Mouse (Mus musculus): Measurements from ENCODE around the gene Ghrl. TPM values are rescaled to one million over a fixed set of nuclear protein-coding genes. Genes with fewer than 3 reads are reported as not detected.

The Ghrl gene
- polyA plus RNA-seq, 1 experiment from 2014 or later: 8.1 TPM

GRCm38 (mm10) chr6:113741425-113741824 is 21.7 kb upstream of the Ghrl start:
- Histone ChIP-seq H3K27me3 (ENCODE audit: control insufficient read depth, insufficient read depth, low read length) (no peaks in the 10 kb centered on the region), H3K36me3 (ENCODE audit: control insufficient read depth, insufficient read depth, low read length) (peaks cover 3% of the 10 kb centered on the region), H3K4me3 (ENCODE audit: low read depth, low read length) (no peak overlapping the region), H3K4me2 (replicated peaks; ENCODE audit: low read depth, low read length) (no peak overlapping the region), H3K9me3 (ENCODE audit: control insufficient read depth, low read depth, low read length) (no peaks in the 10 kb centered on the region), H3K4me1 (ENCODE audit: control insufficient read depth, insufficient read depth, low read length) (peaks cover 8% of the 10 kb centered on the region), H3K9ac (replicated peaks; ENCODE audit: low read depth, low read length) (no peak overlapping the region), H3K27ac (ENCODE audit: low read length) (no peak overlapping the region)
- 65% methylated on average over 2 of the region's 2 CpGs for WGBS
- no peak for ATAC-seq (ENCODE audit: insufficient number of reproducible peaks, insufficient read depth, low FRiP score, low read depth)

GRCm38 (mm10) chr6:113740236-113741217 is 20.8 kb upstream of the Ghrl start, which contains the start of gene Sec13:
Sec13 (minus strand) TSS chr6:113740743.
- peaks cover 8% of the 10 kb centered on the region for H3K4me1 ChIP-seq (ENCODE audit: control insufficient read depth, insufficient read depth, low read length)
- no peaks in the 10 kb centered on the region for H3K9me3 ChIP-seq (ENCODE audit: control insufficient read depth, low read depth, low read length)
- WGBS: 7% methylated on average over 41 of the region's 41 CpGs
- peak within 1 kb of the TSS; percentile 77 for H3K4me3 ChIP-seq (ENCODE audit: low read depth, low read length)
- H3K27ac ChIP-seq (ENCODE audit: low read length): 0 out of 2 replicates have a peak within 1 kb of the TSS, but pooled peaks have one; percentile 11
- H3K27me3 ChIP-seq (ENCODE audit: control insufficient read depth, insufficient read depth, low read length): no peaks in the 10 kb centered on the region
- H3K36me3 ChIP-seq (ENCODE audit: control insufficient read depth, insufficient read depth, low read length): peaks cover 12% of the 10 kb centered on the region
- peak; percentile 75 for ATAC-seq (ENCODE audit: insufficient number of reproducible peaks, insufficient read depth, low FRiP score, low read depth)
- peak within 1 kb of the TSS; percentile 69 for H3K9ac ChIP-seq (replicated peaks; ENCODE audit: low read depth, low read length)
- H3K4me2 ChIP-seq (replicated peaks; ENCODE audit: low read depth, low read length): peak within 1 kb of the TSS; percentile 92

GRCm38 (mm10) chr6:113737318-113738046 is 17.8 kb upstream of the Ghrl start:
- WGBS: 93% methylated on average over 9 of the region's 9 CpGs
- no peak for ATAC-seq (ENCODE audit: insufficient number of reproducible peaks, insufficient read depth, low FRiP score, low read depth)
- Histone ChIP-seq H3K4me1 (ENCODE audit: control insufficient read depth, insufficient read depth, low read length) (peaks cover 8% of the 10 kb centered on the region), H3K4me3 (ENCODE audit: low read depth, low read length) (no peak overlapping the region), H3K4me2 (replicated peaks; ENCODE audit: low read depth, low read length) (no peak overlapping the region), H3K27ac (ENCODE audit: low read length) (no peak overlapping the region), H3K9me3 (ENCODE audit: control insufficient read depth, low read depth, low read length) (no peaks in the 10 kb centered on the region), H3K9ac (replicated peaks; ENCODE audit: low read depth, low read length) (no peak overlapping the region), H3K36me3 (ENCODE audit: control insufficient read depth, insufficient read depth, low read length) (peaks cover 37% of the 10 kb centered on the region), H3K27me3 (ENCODE audit: control insufficient read depth, insufficient read depth, low read length) (no peaks in the 10 kb centered on the region)

GRCm38 (mm10) chr6:113731296-113731695 is 11.6 kb upstream of the Ghrl start:
- WGBS: 94% methylated on average over 3 of the region's 3 CpGs
- Histone ChIP-seq H3K36me3 (ENCODE audit: control insufficient read depth, insufficient read depth, low read length) (peaks cover 81% of the 10 kb centered on the region), H3K27ac (ENCODE audit: low read length) (no peak overlapping the region), H3K9me3 (ENCODE audit: control insufficient read depth, low read depth, low read length) (no peaks in the 10 kb centered on the region), H3K9ac (replicated peaks; ENCODE audit: low read depth, low read length) (no peak overlapping the region), H3K27me3 (ENCODE audit: control insufficient read depth, insufficient read depth, low read length) (no peaks in the 10 kb centered on the region), H3K4me1 (ENCODE audit: control insufficient read depth, insufficient read depth, low read length) (no peaks in the 10 kb centered on the region), H3K4me2 (replicated peaks; ENCODE audit: low read depth, low read length) (no peak overlapping the region), H3K4me3 (ENCODE audit: low read depth, low read length) (no peak overlapping the region)
- no peak for ATAC-seq (ENCODE audit: insufficient number of reproducible peaks, insufficient read depth, low FRiP score, low read depth)

- Histone ChIP-seq H3K4me3 (ENCODE audit: low read depth, low read length) (no peak overlapping the region), H3K4me1 (ENCODE audit: control insufficient read depth, insufficient read depth, low read length) (no peaks in the 10 kb centered on the region), H3K4me2 (replicated peaks; ENCODE audit: low read depth, low read length) (no peak overlapping the region), H3K9ac (replicated peaks; ENCODE audit: low read depth, low read length) (no peak overlapping the region), H3K27ac (ENCODE audit: low read length) (no peak overlapping the region), H3K36me3 (ENCODE audit: control insufficient read depth, insufficient read depth, low read length) (peaks cover 64% of the 10 kb centered on the region), H3K9me3 (ENCODE audit: control insufficient read depth, low read depth, low read length) (no peaks in the 10 kb centered on the region), H3K27me3 (ENCODE audit: control insufficient read depth, insufficient read depth, low read length) (no peaks in the 10 kb centered on the region)
- ATAC-seq (ENCODE audit: insufficient number of reproducible peaks, insufficient read depth, low FRiP score, low read depth): no peak
- WGBS: 84% methylated on average over 7 of the region's 7 CpGs
Observed at GRCm38 (mm10) chr6:113728181-113728580, 8.5 kb upstream of the Ghrl start.

- peaks cover 38% of the 10 kb centered on the region for H3K36me3 ChIP-seq (ENCODE audit: control insufficient read depth, insufficient read depth, low read length)
- H3K9ac ChIP-seq (replicated peaks; ENCODE audit: low read depth, low read length): no peak overlapping the region
- no peaks in the 10 kb centered on the region for H3K4me1 ChIP-seq (ENCODE audit: control insufficient read depth, insufficient read depth, low read length)
- no peak overlapping the region for H3K27ac ChIP-seq (ENCODE audit: low read length)
- no peak overlapping the region for H3K4me3 ChIP-seq (ENCODE audit: low read depth, low read length)
- no peak overlapping the region for H3K4me2 ChIP-seq (replicated peaks; ENCODE audit: low read depth, low read length)
- 73% methylated on average over 4 of the region's 4 CpGs for WGBS
- no peaks in the 10 kb centered on the region for H3K9me3 ChIP-seq (ENCODE audit: control insufficient read depth, low read depth, low read length)
- no peaks in the 10 kb centered on the region for H3K27me3 ChIP-seq (ENCODE audit: control insufficient read depth, insufficient read depth, low read length)
- no peak for ATAC-seq (ENCODE audit: insufficient number of reproducible peaks, insufficient read depth, low FRiP score, low read depth)
Observed at GRCm38 (mm10) chr6:113721061-113721460, 1.4 kb upstream of the Ghrl start.

- H3K27me3 ChIP-seq (ENCODE audit: control insufficient read depth, insufficient read depth, low read length): no peaks in the 10 kb centered on the region
- peaks cover 55% of the 10 kb centered on the region for H3K36me3 ChIP-seq (ENCODE audit: control insufficient read depth, insufficient read depth, low read length)
- 85% methylated on average over 3 of the region's 3 CpGs for WGBS
- no peaks in the 10 kb centered on the region for H3K4me1 ChIP-seq (ENCODE audit: control insufficient read depth, insufficient read depth, low read length)
- ATAC-seq (ENCODE audit: insufficient number of reproducible peaks, insufficient read depth, low FRiP score, low read depth): no peak
- H3K4me2 ChIP-seq (replicated peaks; ENCODE audit: low read depth, low read length): no peak overlapping the region
- no peaks in the 10 kb centered on the region for H3K9me3 ChIP-seq (ENCODE audit: control insufficient read depth, low read depth, low read length)
- no peak overlapping the region for H3K4me3 ChIP-seq (ENCODE audit: low read depth, low read length)
- H3K9ac ChIP-seq (replicated peaks; ENCODE audit: low read depth, low read length): no peak overlapping the region
- H3K27ac ChIP-seq (ENCODE audit: low read length): no peak overlapping the region
Observed at GRCm38 (mm10) chr6:113717541-113717940, 2.1 kb downstream of the Ghrl start.

GRCm38 (mm10) chr6:113714797-113715196 is 4.9 kb downstream of the Ghrl start:
- Histone ChIP-seq H3K4me2 (replicated peaks; ENCODE audit: low read depth, low read length) (no peak overlapping the region), H3K27me3 (ENCODE audit: control insufficient read depth, insufficient read depth, low read length) (no peaks in the 10 kb centered on the region), H3K36me3 (ENCODE audit: control insufficient read depth, insufficient read depth, low read length) (peaks cover 65% of the 10 kb centered on the region), H3K9me3 (ENCODE audit: control insufficient read depth, low read depth, low read length) (no peaks in the 10 kb centered on the region), H3K4me1 (ENCODE audit: control insufficient read depth, insufficient read depth, low read length) (no peaks in the 10 kb centered on the region), H3K27ac (ENCODE audit: low read length) (no peak overlapping the region), H3K4me3 (ENCODE audit: low read depth, low read length) (no peak overlapping the region), H3K9ac (replicated peaks; ENCODE audit: low read depth, low read length) (no peak overlapping the region)
- 65% methylated on average over 1 of the region's 1 CpGs for WGBS
- no peak for ATAC-seq (ENCODE audit: insufficient number of reproducible peaks, insufficient read depth, low FRiP score, low read depth)
